Mouse (Mus musculus): Measurements from ENCODE around the gene 1700021F05Rik. TPM values are rescaled to one million over a fixed set of nuclear protein-coding genes. Genes with fewer than 3 reads are reported as not detected.

Gene 1700021F05Rik
- polyA plus RNA-seq, 1 experiment from 2014 or later: 84.7 TPM

DNA sequence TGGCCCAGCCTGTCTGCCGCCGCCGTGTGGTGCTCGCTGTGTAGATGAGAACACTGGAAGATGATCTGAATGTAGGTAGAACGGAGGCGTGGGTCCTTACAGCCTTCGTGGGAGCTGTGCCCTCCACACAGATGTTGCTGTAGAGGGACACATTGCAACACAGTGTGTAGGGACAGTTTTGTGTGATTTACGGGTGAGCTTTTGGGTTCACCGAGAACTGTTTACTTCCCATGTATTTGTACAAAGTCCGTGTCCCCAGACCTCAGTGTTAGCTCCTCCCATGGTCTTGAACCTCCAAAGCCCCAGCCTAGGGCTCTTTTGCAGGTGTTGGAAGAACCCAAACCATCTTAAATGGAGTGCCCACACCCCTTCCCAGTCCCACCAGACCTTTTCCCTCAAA is 27.8 kb downstream of the 1700021F05Rik start:
- H3K36me3 ChIP-seq (ENCODE audit: insufficient read depth, low read length): peaks cover 26% of the 10 kb centered on the region
- no peak overlapping the region for H3K4me2 ChIP-seq (ENCODE audit: low read length)
- H3K4me3 ChIP-seq (replicated peaks; ENCODE audit: low read depth, low read length): no peak overlapping the region
- ATAC-seq (replicated peaks; ENCODE audit: low FRiP score, low read depth) (no peak), DNase-seq (ENCODE audit: low spot score) (no peak)
- H3K27me3 ChIP-seq (ENCODE audit: insufficient read depth, low read length): no peaks in the 10 kb centered on the region
- H3K9me3 ChIP-seq (replicated peaks; ENCODE audit: low read length): no peaks in the 10 kb centered on the region
- 87% methylated on average over 10 of the region's 10 CpGs for WGBS
- TF ChIP-seq CTCF (IDR thresholded peaks at IDR 0.05; ENCODE audit: low read depth): no peak
- peaks cover 7% of the 10 kb centered on the region for H3K4me1 ChIP-seq (replicated peaks; ENCODE audit: insufficient read depth, low read length)
- no peak overlapping the region for H3K27ac ChIP-seq
- H3K9ac ChIP-seq (ENCODE audit: low read depth, low read length): no peak overlapping the region

DNA sequence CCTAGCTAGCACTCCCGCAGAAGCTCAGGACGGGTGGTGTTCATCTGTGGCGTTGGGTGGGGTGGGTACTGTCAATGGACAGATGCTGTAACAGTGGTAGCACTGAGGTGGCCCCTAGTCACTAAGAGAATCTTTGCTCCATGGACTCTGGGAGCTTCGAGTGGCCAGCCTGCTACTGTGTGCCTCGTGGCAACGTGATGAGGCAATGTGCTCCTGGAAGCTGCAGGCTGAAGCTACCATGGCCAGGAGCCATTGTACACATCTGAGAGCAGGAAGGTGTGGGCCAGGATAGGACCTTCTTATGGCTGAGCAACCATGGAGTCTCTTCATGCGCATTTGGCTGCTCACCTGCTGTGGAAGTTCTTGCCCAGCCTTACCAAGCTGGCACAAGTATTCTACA is 31.6 kb downstream of the 1700021F05Rik start:
- ATAC-seq (replicated peaks; ENCODE audit: low FRiP score, low read depth) (no peak), DNase-seq (ENCODE audit: low spot score) (no peak)
- H3K27me3 ChIP-seq (ENCODE audit: insufficient read depth, low read length): no peaks in the 10 kb centered on the region
- TF ChIP-seq CTCF (IDR thresholded peaks at IDR 0.05; ENCODE audit: low read depth): no peak
- peaks cover 30% of the 10 kb centered on the region for H3K36me3 ChIP-seq (ENCODE audit: insufficient read depth, low read length)
- no peak overlapping the region for H3K9ac ChIP-seq (ENCODE audit: low read depth, low read length)
- H3K9me3 ChIP-seq (replicated peaks; ENCODE audit: low read length): no peaks in the 10 kb centered on the region
- H3K27ac ChIP-seq: no peak overlapping the region
- no peak overlapping the region for H3K4me3 ChIP-seq (replicated peaks; ENCODE audit: low read depth, low read length)
- H3K4me2 ChIP-seq (ENCODE audit: low read length): no peak overlapping the region
- WGBS: 96% methylated on average over 7 of the region's 7 CpGs
- no peaks in the 10 kb centered on the region for H3K4me1 ChIP-seq (replicated peaks; ENCODE audit: insufficient read depth, low read length)

DNA sequence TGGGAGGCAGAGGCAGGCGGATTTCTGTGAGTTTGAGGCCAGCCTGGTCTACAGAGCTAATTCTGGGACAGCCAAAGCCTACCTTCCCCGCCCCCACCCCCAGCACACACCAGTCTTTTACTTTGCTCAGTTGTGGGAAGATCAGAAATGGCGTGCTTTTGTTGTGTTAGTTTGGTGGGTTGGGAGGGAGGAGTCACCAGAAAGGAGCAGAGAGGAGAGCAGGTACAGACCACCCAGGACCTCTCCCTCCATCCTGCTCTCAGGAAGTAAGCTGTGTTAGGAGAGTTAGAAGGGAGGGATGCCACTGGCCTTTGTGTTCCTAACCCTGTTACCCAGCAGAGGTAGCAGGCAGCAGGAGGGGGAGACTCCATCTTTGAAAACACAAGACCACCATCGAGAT is 33.7 kb downstream of the 1700021F05Rik start:
- H3K27ac ChIP-seq: no peak overlapping the region
- H3K27me3 ChIP-seq (ENCODE audit: insufficient read depth, low read length): no peaks in the 10 kb centered on the region
- H3K4me2 ChIP-seq (ENCODE audit: low read length): no peak overlapping the region
- no peak overlapping the region for H3K4me3 ChIP-seq (replicated peaks; ENCODE audit: low read depth, low read length)
- no peaks in the 10 kb centered on the region for H3K4me1 ChIP-seq (replicated peaks; ENCODE audit: insufficient read depth, low read length)
- H3K9ac ChIP-seq (ENCODE audit: low read depth, low read length): no peak overlapping the region
- peaks cover 27% of the 10 kb centered on the region for H3K36me3 ChIP-seq (ENCODE audit: insufficient read depth, low read length)
- ATAC-seq (replicated peaks; ENCODE audit: low FRiP score, low read depth): no peak
- 79% methylated on average over 4 of the region's 4 CpGs for WGBS
- no peak for TF ChIP-seq CTCF (IDR thresholded peaks at IDR 0.05; ENCODE audit: low read depth)
- no peaks in the 10 kb centered on the region for H3K9me3 ChIP-seq (replicated peaks; ENCODE audit: low read length)
- no peak for DNase-seq (ENCODE audit: low spot score)

DNA sequence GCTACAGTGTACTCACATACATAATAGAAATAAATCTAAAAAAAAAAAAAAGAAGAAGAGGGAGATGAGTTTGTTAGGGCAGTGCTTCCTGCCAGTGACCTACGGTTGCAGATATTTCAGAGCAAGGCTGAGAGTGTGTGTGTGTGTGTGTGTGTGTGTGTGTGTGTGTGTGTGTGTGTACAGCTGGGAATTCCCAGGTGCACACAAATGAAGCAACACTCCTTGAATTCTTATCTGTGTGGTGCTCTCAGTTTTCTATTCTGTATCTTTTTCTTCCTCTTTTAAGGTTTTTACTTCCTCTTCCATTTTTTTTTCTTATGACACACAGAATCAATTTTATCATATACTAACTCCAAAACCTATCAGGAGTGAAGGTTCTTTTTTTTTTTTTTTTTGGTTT is 36.5 kb downstream of the 1700021F05Rik start:
- WGBS: 71% methylated on average over 1 of the region's 1 CpGs
- no peaks in the 10 kb centered on the region for H3K9me3 ChIP-seq (replicated peaks; ENCODE audit: low read length)
- H3K36me3 ChIP-seq (ENCODE audit: insufficient read depth, low read length): peaks cover 14% of the 10 kb centered on the region
- no peak overlapping the region for H3K4me3 ChIP-seq (replicated peaks; ENCODE audit: low read depth, low read length)
- no peak for TF ChIP-seq CTCF (IDR thresholded peaks at IDR 0.05; ENCODE audit: low read depth)
- no peak overlapping the region for H3K9ac ChIP-seq (ENCODE audit: low read depth, low read length)
- no peaks in the 10 kb centered on the region for H3K27me3 ChIP-seq (ENCODE audit: insufficient read depth, low read length)
- no peak overlapping the region for H3K4me2 ChIP-seq (ENCODE audit: low read length)
- DNase-seq (ENCODE audit: low spot score): no peak
- H3K4me1 ChIP-seq (replicated peaks; ENCODE audit: insufficient read depth, low read length): no peaks in the 10 kb centered on the region
- no peak overlapping the region for H3K27ac ChIP-seq
- no peak for ATAC-seq (replicated peaks; ENCODE audit: low FRiP score, low read depth)

DNA sequence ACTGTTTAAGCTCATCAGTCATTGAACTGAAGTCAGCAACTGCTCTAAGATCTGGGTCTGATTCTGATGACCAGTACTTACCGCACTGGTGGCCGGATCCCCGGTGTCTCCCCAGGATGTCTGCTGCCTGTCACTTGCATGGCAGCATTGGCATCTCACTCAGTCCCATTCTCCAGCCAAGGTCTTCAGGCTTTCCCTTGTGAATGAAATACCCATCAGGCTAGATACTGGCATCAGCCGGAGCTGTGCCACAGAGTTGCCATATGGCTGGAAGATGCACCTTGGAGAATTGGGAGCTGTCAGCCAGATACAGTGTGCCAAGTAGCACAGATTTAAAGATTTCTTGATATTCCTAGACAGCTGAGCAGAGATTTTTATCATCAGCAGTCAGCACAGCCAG is 38.2 kb downstream of the 1700021F05Rik start:
- H3K36me3 ChIP-seq (ENCODE audit: insufficient read depth, low read length): peaks cover 24% of the 10 kb centered on the region

DNA sequence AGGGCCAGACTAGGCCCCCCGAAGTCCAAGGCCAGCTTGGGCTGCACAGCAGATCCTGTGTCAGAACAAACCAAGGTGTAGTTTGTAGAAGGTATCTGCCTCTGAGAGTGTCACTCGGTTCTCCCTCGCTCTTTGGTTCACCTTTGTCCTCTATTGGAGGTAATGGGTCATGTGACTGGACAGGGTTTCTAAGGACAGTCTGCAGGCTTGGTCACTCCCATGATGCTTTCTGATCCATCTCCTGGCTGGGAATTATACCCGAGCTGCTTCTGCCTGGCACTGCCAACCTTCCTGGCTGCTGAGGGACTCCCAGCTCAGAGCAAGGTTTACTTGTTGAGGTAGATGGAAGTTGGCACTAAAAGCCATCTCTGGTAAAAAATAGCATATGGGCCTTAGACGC is 49.9 kb downstream of the 1700021F05Rik start:
- no peak for TF ChIP-seq CTCF (IDR thresholded peaks at IDR 0.05; ENCODE audit: low read depth)
- WGBS: 73% methylated on average over 5 of the region's 5 CpGs
- DNase-seq (ENCODE audit: low spot score) (no peak), ATAC-seq (replicated peaks; ENCODE audit: low FRiP score, low read depth) (peak; percentile 67)
- Histone ChIP-seq H3K4me2 (ENCODE audit: low read length) (no peak overlapping the region), H3K27me3 (ENCODE audit: insufficient read depth, low read length) (no peaks in the 10 kb centered on the region), H3K9ac (ENCODE audit: low read depth, low read length) (no peak overlapping the region), H3K4me1 (replicated peaks; ENCODE audit: insufficient read depth, low read length) (peaks cover 16% of the 10 kb centered on the region; the same call in 1 of the 2 replicates), H3K36me3 (ENCODE audit: insufficient read depth, low read length) (peaks cover 7% of the 10 kb centered on the region; the same call in 1 of the 2 replicates), H3K27ac (peak overlapping the region; percentile 64; the same call in 1 of the 2 replicates), H3K9me3 (replicated peaks; ENCODE audit: low read length) (no peaks in the 10 kb centered on the region), H3K4me3 (replicated peaks; ENCODE audit: low read depth, low read length) (no peak overlapping the region)

More for the DNA sequence above, 38.2 kb downstream of the 1700021F05Rik start:
- no peak for TF ChIP-seq CTCF (IDR thresholded peaks at IDR 0.05; ENCODE audit: low read depth)
- Histone ChIP-seq H3K9me3 (replicated peaks; ENCODE audit: low read length) (no peaks in the 10 kb centered on the region), H3K4me1 (replicated peaks; ENCODE audit: insufficient read depth, low read length) (no peaks in the 10 kb centered on the region), H3K27ac (no peak overlapping the region), H3K4me2 (ENCODE audit: low read length) (no peak overlapping the region), H3K27me3 (ENCODE audit: insufficient read depth, low read length) (no peaks in the 10 kb centered on the region), H3K4me3 (replicated peaks; ENCODE audit: low read depth, low read length) (no peak overlapping the region), H3K9ac (ENCODE audit: low read depth, low read length) (no peak overlapping the region)
- ATAC-seq (replicated peaks; ENCODE audit: low FRiP score, low read depth): no peak
- DNase-seq (ENCODE audit: low spot score): no peak
- 95% methylated on average over 4 of the region's 4 CpGs for WGBS

DNA sequence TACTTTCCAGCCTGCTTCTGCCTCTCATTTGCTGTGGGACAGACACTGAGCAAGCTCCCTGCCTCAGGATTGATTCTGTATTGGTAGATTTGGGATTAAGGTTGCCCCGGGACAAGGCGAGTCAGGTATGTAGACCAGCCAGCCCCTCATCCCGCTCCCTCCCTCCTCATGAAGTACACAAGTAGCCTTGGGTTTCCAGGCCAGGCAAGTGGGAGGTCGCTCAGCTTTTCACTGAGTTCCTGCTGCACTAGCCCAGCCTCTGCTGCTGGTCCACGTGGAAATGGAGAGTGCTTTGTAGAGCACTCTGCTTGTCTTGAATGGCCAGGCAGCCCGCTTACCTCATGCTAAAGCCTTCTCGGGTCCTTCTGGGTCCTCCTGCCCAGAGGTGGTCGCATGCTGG is 50.8 kb downstream of the 1700021F05Rik start:
- 61% methylated on average over 8 of the region's 8 CpGs for WGBS
- Histone ChIP-seq H3K27me3 (ENCODE audit: insufficient read depth, low read length) (no peaks in the 10 kb centered on the region), H3K9me3 (replicated peaks; ENCODE audit: low read length) (no peaks in the 10 kb centered on the region), H3K4me3 (replicated peaks; ENCODE audit: low read depth, low read length) (no peak overlapping the region), H3K4me2 (ENCODE audit: low read length) (no peak overlapping the region), H3K4me1 (replicated peaks; ENCODE audit: insufficient read depth, low read length) (peaks cover 16% of the 10 kb centered on the region; the same call in 1 of the 2 replicates), H3K36me3 (ENCODE audit: insufficient read depth, low read length) (peaks cover 4% of the 10 kb centered on the region; the same call in 1 of the 2 replicates), H3K27ac (peak overlapping the region; percentile 64; the same call in 1 of the 2 replicates), H3K9ac (ENCODE audit: low read depth, low read length) (no peak overlapping the region)
- no peak for DNase-seq (ENCODE audit: low spot score)
- TF ChIP-seq CTCF (IDR thresholded peaks at IDR 0.05; ENCODE audit: low read depth): no peak
- no peak; the same call in 1 of the 2 replicates for ATAC-seq (replicated peaks; ENCODE audit: low FRiP score, low read depth)
